Mouse (Mus musculus): ENCODE results near the gene Snta1.

DNA sequence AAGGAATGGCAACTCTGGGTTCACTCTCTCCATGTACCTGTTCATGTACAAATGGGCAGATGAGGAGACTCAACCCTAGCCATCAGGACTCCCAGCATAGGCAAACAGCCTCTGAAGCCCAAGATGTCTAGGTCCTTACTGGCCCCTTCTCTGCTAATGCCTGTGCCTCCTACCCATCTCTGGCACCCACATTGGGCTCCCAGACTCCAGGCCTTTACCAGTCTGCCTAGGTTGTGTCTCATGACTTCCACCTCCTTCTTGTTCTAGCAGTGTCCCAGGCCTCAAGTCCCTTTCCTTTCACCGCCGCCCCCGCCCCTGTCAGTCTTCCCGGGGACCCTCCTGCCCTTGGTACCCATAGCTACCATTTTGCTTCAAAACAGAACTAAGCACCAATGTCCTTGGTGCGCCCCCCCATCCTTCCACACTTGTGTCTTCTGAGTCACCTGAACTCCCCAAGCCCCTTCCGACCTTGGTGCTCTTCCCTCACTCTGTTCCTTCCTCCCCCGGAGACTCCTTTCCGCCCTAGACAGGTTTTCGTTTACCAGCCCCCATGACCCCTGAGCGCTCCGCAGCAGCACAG lies 746 bp downstream of the Snta1 start:
- no peak for TF ChIP-seq CTCF (IDR thresholded peaks at IDR 0.05; ENCODE audit: low read depth)
- TF ChIP-seq EP300 (optimal IDR thresholded peaks at IDR 0.05) = no peak
